Mouse (Mus musculus): ENCODE measurements around the gene Il1rl2.
"Not testable (repeated sequence)": the region's sequence is repeated elsewhere in the genome, so short reads cannot be mapped to it uniquely, and the experiment has no call there.

Il1rl2 gene

GRCm38 (mm10) chr1:40324457-40324856, at the start of gene Il1rl2:
Gene Il1rl2, plus strand, starts transcription at chr1:40324610.
- no peak for DNase-seq (ENCODE audit: low spot score in 2 of 2)

GRCm38 (mm10) chr1:40275285-40276013, 49.0 kb upstream of the Il1rl2 start:
- DNase-seq (ENCODE audit: low spot score in 2 of 2) = no peak

GRCm38 (mm10) chr1:40277944-40278343, 46.5 kb upstream of the Il1rl2 start:
- DNase-seq (ENCODE audit: low spot score in 2 of 2) = no peak

GRCm38 (mm10) chr1:40278720-40279119, 45.7 kb upstream of the Il1rl2 start:
- DNase-seq (ENCODE audit: low spot score in 2 of 2) = no peak

- no peak for DNase-seq (ENCODE audit: low spot score in 2 of 2)
Observed at GRCm38 (mm10) chr1:40279182-40279743, 45.1 kb upstream of the Il1rl2 start.

GRCm38 (mm10) chr1:40281950-40282349, 42.5 kb upstream of the Il1rl2 start:
- DNase-seq (ENCODE audit: low spot score in 2 of 2) = no peak

GRCm38 (mm10) chr1:40282394-40282793, 42.0 kb upstream of the Il1rl2 start:
- no peak for DNase-seq (ENCODE audit: low spot score in 2 of 2)

GRCm38 (mm10) chr1:40283995-40284394, 40.4 kb upstream of the Il1rl2 start:
- DNase-seq (ENCODE audit: low spot score in 2 of 2) = no peak

GRCm38 (mm10) chr1:40290489-40291255, 33.7 kb upstream of the Il1rl2 start:
- no peak for DNase-seq (ENCODE audit: low spot score in 2 of 2)

- DNase-seq (ENCODE audit: low spot score in 2 of 2) = no peak
Observed at GRCm38 (mm10) chr1:40292231-40292630, 32.2 kb upstream of the Il1rl2 start.

GRCm38 (mm10) chr1:40293891-40294290, 30.5 kb upstream of the Il1rl2 start:
- DNase-seq (ENCODE audit: low spot score in 2 of 2) = no peak

- no peak for DNase-seq (ENCODE audit: low spot score in 2 of 2)
Observed at GRCm38 (mm10) chr1:40294824-40295223, 29.6 kb upstream of the Il1rl2 start.

- no peak for DNase-seq (ENCODE audit: low spot score in 2 of 2)
Observed at GRCm38 (mm10) chr1:40298053-40298452, 26.4 kb upstream of the Il1rl2 start.

- DNase-seq (ENCODE audit: low spot score in 2 of 2) = no peak
Observed at GRCm38 (mm10) chr1:40303179-40303866, 21.1 kb upstream of the Il1rl2 start.

- not testable (repeated sequence) for DNase-seq (ENCODE audit: low spot score in 2 of 2)
Observed at GRCm38 (mm10) chr1:40304321-40304720, 20.1 kb upstream of the Il1rl2 start.

GRCm38 (mm10) chr1:40306111-40306510, 18.3 kb upstream of the Il1rl2 start:
- DNase-seq (ENCODE audit: low spot score in 2 of 2) = no peak

- no peak for DNase-seq (ENCODE audit: low spot score in 2 of 2)
Observed at GRCm38 (mm10) chr1:40311123-40311522, 13.3 kb upstream of the Il1rl2 start.

GRCm38 (mm10) chr1:40311625-40312024, 12.8 kb upstream of the Il1rl2 start:
- no peak for DNase-seq (ENCODE audit: low spot score in 2 of 2)

- no peak for DNase-seq (ENCODE audit: low spot score in 2 of 2)
Observed at GRCm38 (mm10) chr1:40314016-40314415, 10.4 kb upstream of the Il1rl2 start.

GRCm38 (mm10) chr1:40317657-40318056, 6.8 kb upstream of the Il1rl2 start:
- DNase-seq (ENCODE audit: low spot score in 2 of 2) = no peak

- no peak for DNase-seq (ENCODE audit: low spot score in 2 of 2)
Observed at GRCm38 (mm10) chr1:40321824-40322223, 2.6 kb upstream of the Il1rl2 start.

- no peak for DNase-seq (ENCODE audit: low spot score in 2 of 2)
Observed at GRCm38 (mm10) chr1:40322543-40322942, 1.9 kb upstream of the Il1rl2 start.
